Mouse (Mus musculus): ENCODE data around the gene Tbx20. TPM values are rescaled to one million over a fixed set of nuclear protein-coding genes. Genes with fewer than 3 reads are reported as not detected.
A peak's percentile ranks its signal among the peaks of the same experiment; 100 is the strongest.

The Tbx20 gene
- total RNA-seq, 1 experiment from 2014 or later: 21.2 TPM

- DNase-seq: no peak
Observed at GRCm38 (mm10) chr9:24769611-24770010, 4.5 kb downstream of the Tbx20 start.

- DNase-seq: no peak
Observed at GRCm38 (mm10) chr9:24767056-24767455, 7.0 kb downstream of the Tbx20 start.

GRCm38 (mm10) chr9:24765572-24765971 lies 8.5 kb downstream of the Tbx20 start:
- no peak for DNase-seq

- DNase-seq: peak; percentile 14
Observed at GRCm38 (mm10) chr9:24760461-24760860, 13.6 kb downstream of the Tbx20 start.

GRCm38 (mm10) chr9:24744958-24745357 lies 29.1 kb downstream of the Tbx20 start:
- DNase-seq: no peak

GRCm38 (mm10) chr9:24701246-24701645 lies 72.9 kb downstream of the Tbx20 start:
- DNase-seq: no peak

GRCm38 (mm10) chr9:24696405-24696778 lies 77.7 kb downstream of the Tbx20 start:
- DNase-seq: no peak

GRCm38 (mm10) chr9:24695700-24696404 lies 78.3 kb downstream of the Tbx20 start, which contains the start of gene Dpy19l2:
Gene Dpy19l2, minus strand, starts transcription at chr9:24696293.
- DNase-seq: peak; percentile 25

Other genes with a start within 250 kb of the Tbx20 start
- gene Cypt4, start 149.1 kb downstream of the Tbx20 start, total RNA-seq (2021): not detected in 2 replicates
- gene Dpy19l2, start 78.0 kb downstream of the Tbx20 start, total RNA-seq (2021): not detected in 2 replicates